Mouse (Mus musculus): ENCODE measurements around the gene Olfr1475.
"Not testable (repeated sequence)": the region's sequence is repeated elsewhere in the genome, so short reads cannot be mapped to it uniquely, and the experiment has no call there.

The Olfr1475 gene

GRCm38 (mm10) chr19:13480096-13480495 is at the start of gene Olfr1475:
Gene Olfr1475, minus strand, starts transcription at chr19:13480196.
- no peak for DNase-seq (ENCODE audit: low read depth, low spot score)

- no peak for DNase-seq (ENCODE audit: low read depth, low spot score)
These were observed 47.6 kb upstream of the Olfr1475 start, which contains the start of gene Olfr1480 for GRCm38 (mm10) chr19:13527613-13528012. Gene Olfr1480, plus strand, starts transcription at chr19:13527913.

- no peak for DNase-seq (ENCODE audit: low read depth, low spot score)
These were observed 20.2 kb upstream of the Olfr1475 start, which contains the start of gene Olfr1477 for GRCm38 (mm10) chr19:13500246-13500645. Gene Olfr1477, plus strand, starts transcription at chr19:13500546.

- not testable (repeated sequence) for DNase-seq (ENCODE audit: low read depth, low spot score)
These were observed 10.7 kb downstream of the Olfr1475 start, which contains the start of gene Olfr1474 for GRCm38 (mm10) chr19:13469265-13469664. Gene Olfr1474, plus strand, starts transcription at chr19:13469565.

- no peak for DNase-seq (ENCODE audit: low read depth, low spot score)
These were observed 24.0 kb downstream of the Olfr1475 start, which contains the start of gene Olfr1472 for GRCm38 (mm10) chr19:13455986-13456385. Gene Olfr1472, minus strand, starts transcription at chr19:13456086.

GRCm38 (mm10) chr19:13443109-13443508 is 36.9 kb downstream of the Olfr1475 start, which contains the start of gene Olfr1471:
Gene Olfr1471, plus strand, starts transcription at chr19:13443409.
- DNase-seq (ENCODE audit: low read depth, low spot score): not testable (repeated sequence)
